Mouse (Mus musculus): ENCODE data around the gene Tmem102. TPM values are rescaled to one million over a fixed set of nuclear protein-coding genes. Genes with fewer than 3 reads are reported as not detected.

Gene Tmem102
- polyA plus RNA-seq, 1 experiment from 2014 or later: 14.3 TPM

DNA sequence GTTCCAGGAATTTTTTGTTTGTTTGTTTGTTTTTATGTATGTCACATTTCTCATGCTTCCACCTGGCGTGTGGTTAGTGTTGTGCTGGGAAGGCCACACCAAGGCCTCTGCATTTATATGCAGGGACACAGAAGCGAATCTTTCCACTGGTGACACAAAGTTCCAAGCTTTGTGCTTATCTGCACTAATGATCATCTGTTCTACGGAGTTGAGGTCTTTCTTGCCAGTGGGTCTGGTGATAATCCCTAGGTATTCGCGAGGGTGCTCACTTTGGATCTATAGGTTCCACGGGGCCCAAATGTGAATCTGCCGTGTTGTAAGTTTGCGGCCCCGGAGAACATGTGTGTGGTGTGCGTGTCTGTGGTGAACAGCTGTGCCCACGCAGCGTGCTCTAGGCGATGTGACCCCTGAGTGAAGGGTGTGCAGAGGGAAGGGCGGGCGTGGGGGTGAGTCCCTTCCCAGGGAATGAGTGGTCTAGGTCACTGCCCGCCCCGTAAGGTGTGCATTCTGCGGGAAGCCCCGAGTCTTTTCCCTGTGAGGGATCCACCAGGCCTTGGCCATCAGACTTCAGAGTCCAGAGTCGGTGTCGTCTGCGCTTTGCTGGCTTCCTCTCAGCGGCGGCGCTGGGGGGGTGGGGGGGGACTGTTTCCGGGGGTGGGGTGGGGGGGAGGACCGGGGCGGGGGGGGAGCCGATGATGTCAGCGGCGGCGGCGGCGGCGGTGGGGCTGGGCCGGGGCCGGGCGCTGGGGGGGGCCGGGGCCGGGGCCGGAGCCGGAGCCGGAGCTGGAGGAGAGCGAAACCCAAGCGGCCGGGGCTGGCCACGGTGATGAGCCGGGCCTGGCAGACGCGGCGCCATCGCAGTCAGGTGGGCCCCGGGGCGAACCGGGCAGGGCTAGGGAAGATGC is 40.0 kb downstream of the Tmem102 start, which contains the start of gene Zbtb4:
Gene Zbtb4 (plus strand): TSS at position 692 of the 905 bp plus-strand sequence.
- peak; percentile 56 for DNase-seq (ENCODE audit: low spot score)
- H3K9me3 ChIP-seq (ENCODE audit: low read length): no peaks in the 10 kb centered on the region
- H3K27ac ChIP-seq (ENCODE audit: low read length): peak within 1 kb of the TSS; percentile 99
- H3K36me3 ChIP-seq (ENCODE audit: insufficient read depth, low read length): no peaks in the 10 kb centered on the region
- peaks cover 13% of the 10 kb centered on the region; the same call in 1 of the 2 replicates for H3K4me1 ChIP-seq (ENCODE audit: insufficient read depth, low read depth, low read length)
- TF ChIP-seq CTCF (IDR thresholded peaks at IDR 0.05): no peak
- TF ChIP-seq EP300 (IDR thresholded peaks at IDR 0.05): no peak
- H3K27me3 ChIP-seq (replicated peaks; ENCODE audit: insufficient read depth, low read length): no peaks in the 10 kb centered on the region
- ATAC-seq: peak; percentile 75
- H3K4me2 ChIP-seq (replicated peaks; ENCODE audit: low read depth, low read length): peak within 1 kb of the TSS; percentile 57
- WGBS: 26% methylated on average over 23 of the region's 55 CpGs
- H3K9ac ChIP-seq (replicated peaks; ENCODE audit: low read depth): peak within 1 kb of the TSS; percentile 99
- peak within 1 kb of the TSS; percentile 97 for H3K4me3 ChIP-seq (ENCODE audit: low read depth, low read length)

DNA sequence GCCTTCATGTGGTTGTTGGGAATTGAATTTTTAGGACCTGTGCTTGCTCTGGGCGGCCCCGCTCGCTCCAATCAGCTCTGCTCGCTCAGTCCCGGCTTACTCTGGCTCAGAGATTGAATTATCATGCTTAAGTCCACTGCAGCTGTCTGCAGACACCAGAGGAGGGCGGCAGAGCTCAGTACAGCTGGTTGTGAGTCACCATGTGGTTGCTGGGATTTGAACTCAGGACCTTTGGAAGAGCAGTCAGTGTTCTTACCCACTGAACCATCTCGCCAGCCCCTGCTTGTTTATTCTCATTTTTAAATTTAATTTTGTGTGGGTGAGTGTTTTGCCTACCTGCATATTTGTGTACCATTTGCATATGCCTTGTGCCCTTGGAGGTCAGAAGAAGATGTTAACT is 41.9 kb downstream of the Tmem102 start:
- Histone ChIP-seq H3K27me3 (replicated peaks; ENCODE audit: insufficient read depth, low read length) (no peaks in the 10 kb centered on the region), H3K4me1 (ENCODE audit: insufficient read depth, low read depth, low read length) (peaks cover 16% of the 10 kb centered on the region; the same call in 1 of the 2 replicates), H3K4me2 (replicated peaks; ENCODE audit: low read depth, low read length) (no peak overlapping the region), H3K4me3 (ENCODE audit: low read depth, low read length) (no peak overlapping the region), H3K9me3 (ENCODE audit: low read length) (no peaks in the 10 kb centered on the region), H3K36me3 (ENCODE audit: insufficient read depth, low read length) (no peaks in the 10 kb centered on the region), H3K9ac (replicated peaks; ENCODE audit: low read depth) (no peak overlapping the region), H3K27ac (ENCODE audit: low read length) (no peak overlapping the region)
- TF ChIP-seq CTCF (IDR thresholded peaks at IDR 0.05) (peak; percentile 55), EP300 (IDR thresholded peaks at IDR 0.05) (no peak)
- no peak for DNase-seq (ENCODE audit: low spot score)
- WGBS: 73% methylated on average over 7 of the region's 7 CpGs
- ATAC-seq: no peak

DNA sequence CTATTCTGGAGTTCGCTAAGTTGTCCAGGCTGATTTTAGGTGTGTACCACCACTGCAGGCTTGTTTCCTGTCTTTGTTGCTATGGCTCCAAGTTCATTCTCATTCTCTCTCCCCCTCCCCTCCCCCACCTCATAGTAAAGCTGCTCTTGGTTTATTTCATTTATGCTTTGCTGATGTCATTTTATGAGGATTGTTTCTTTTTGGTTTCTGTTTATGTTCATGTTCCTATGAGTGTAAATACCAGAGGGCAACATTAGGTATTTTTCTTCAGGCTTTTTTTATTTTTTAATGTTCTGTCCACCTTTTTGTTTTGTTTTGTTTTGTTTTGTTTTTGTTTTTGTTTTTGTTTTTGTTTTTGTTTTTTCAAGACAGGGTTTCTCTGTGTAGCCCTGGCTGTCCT is 43.6 kb downstream of the Tmem102 start, which contains the start of gene Slc35g3:
Gene Slc35g3 (minus strand): TSS at position 101 of the 400 bp plus-strand sequence.
- no peaks in the 10 kb centered on the region for H3K9me3 ChIP-seq (ENCODE audit: low read length)
- H3K9ac ChIP-seq (replicated peaks; ENCODE audit: low read depth): no peak within 1 kb of the TSS
- H3K27ac ChIP-seq (ENCODE audit: low read length): no peak within 1 kb of the TSS
- ATAC-seq: no peak
- no peak for DNase-seq (ENCODE audit: low spot score)
- peaks cover 5% of the 10 kb centered on the region; the same call in 1 of the 2 replicates for H3K4me1 ChIP-seq (ENCODE audit: insufficient read depth, low read depth, low read length)
- WGBS: 79% methylated on average over 1 of the region's 1 CpGs
- no peak within 1 kb of the TSS for H3K4me2 ChIP-seq (replicated peaks; ENCODE audit: low read depth, low read length)
- no peaks in the 10 kb centered on the region for H3K27me3 ChIP-seq (replicated peaks; ENCODE audit: insufficient read depth, low read length)
- no peak within 1 kb of the TSS for H3K4me3 ChIP-seq (ENCODE audit: low read depth, low read length)
- no peaks in the 10 kb centered on the region for H3K36me3 ChIP-seq (ENCODE audit: insufficient read depth, low read length)
- TF ChIP-seq EP300 (IDR thresholded peaks at IDR 0.05) (no peak), CTCF (IDR thresholded peaks at IDR 0.05) (no peak)

DNA sequence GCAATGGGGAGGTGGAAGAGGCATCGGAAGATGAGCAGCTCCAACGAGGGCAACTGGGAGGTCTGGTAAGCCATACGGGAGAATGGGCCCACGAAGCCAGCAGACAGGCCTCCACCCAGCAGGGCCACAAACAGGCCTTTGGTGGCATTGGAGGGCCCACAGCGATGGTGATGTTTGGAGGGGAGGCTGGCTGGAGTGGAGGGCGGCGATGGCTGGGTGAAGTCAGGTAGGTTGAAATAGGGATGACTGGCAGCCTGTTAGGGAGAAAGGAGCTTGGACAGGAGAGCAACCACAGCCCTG is 44.6 kb downstream of the Tmem102 start:
- 95% methylated on average over 7 of the region's 7 CpGs for WGBS
- Histone ChIP-seq H3K36me3 (ENCODE audit: insufficient read depth, low read length) (no peaks in the 10 kb centered on the region), H3K9me3 (ENCODE audit: low read length) (no peaks in the 10 kb centered on the region), H3K27me3 (replicated peaks; ENCODE audit: insufficient read depth, low read length) (no peaks in the 10 kb centered on the region), H3K9ac (replicated peaks; ENCODE audit: low read depth) (no peak overlapping the region), H3K27ac (ENCODE audit: low read length) (no peak overlapping the region), H3K4me1 (ENCODE audit: insufficient read depth, low read depth, low read length) (peaks cover 11% of the 10 kb centered on the region), H3K4me2 (replicated peaks; ENCODE audit: low read depth, low read length) (no peak overlapping the region), H3K4me3 (ENCODE audit: low read depth, low read length) (no peak overlapping the region)
- DNase-seq (ENCODE audit: low spot score): no peak
- TF ChIP-seq CTCF (IDR thresholded peaks at IDR 0.05) (no peak), EP300 (IDR thresholded peaks at IDR 0.05) (no peak)
- ATAC-seq: no peak

DNA sequence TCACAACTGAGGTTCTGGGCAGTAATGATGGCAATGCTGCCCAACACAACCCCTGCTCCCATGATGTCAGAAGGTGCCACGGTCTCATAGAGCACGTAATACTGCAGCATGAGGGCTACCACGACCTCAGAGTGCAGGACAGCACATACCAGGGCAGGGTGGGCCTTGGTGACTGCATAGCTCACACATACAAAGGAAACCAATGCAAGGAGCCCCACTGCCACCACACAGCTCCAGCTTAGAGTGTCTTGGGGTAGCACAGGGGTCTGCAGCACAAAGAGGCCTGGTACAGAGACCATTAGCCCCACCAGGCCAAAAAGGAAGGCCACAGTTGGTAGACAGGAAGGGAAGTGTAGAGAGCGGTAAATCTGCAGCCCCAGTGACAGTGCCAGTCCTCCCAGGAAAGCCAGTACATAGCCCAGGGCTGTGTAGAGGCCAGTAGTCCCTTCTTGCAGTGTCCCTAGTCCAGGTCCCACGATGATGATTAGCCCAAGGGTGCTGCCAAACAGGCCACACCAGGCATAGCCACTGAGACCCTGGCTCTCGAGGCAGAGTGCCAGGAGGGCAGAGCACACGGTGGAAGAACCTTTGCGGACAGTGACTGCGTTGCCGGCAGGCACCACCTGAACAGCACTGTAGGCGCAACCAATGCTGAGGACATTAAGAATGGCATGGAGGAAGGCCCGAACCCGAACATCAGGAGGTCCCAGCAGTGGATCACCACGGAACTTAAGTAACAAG is 45.1 kb downstream of the Tmem102 start:
- H3K4me3 ChIP-seq (ENCODE audit: low read depth, low read length): no peak overlapping the region
- no peaks in the 10 kb centered on the region for H3K36me3 ChIP-seq (ENCODE audit: insufficient read depth, low read length)
- H3K9ac ChIP-seq (replicated peaks; ENCODE audit: low read depth): no peak overlapping the region
- no peaks in the 10 kb centered on the region for H3K27me3 ChIP-seq (replicated peaks; ENCODE audit: insufficient read depth, low read length)
- H3K4me2 ChIP-seq (replicated peaks; ENCODE audit: low read depth, low read length): no peak overlapping the region
- TF ChIP-seq CTCF (IDR thresholded peaks at IDR 0.05) (no peak), EP300 (IDR thresholded peaks at IDR 0.05) (no peak)
- ATAC-seq (no peak), DNase-seq (ENCODE audit: low spot score) (peak; percentile 31)
- WGBS: 75% methylated on average over 14 of the region's 14 CpGs
- peaks cover 11% of the 10 kb centered on the region for H3K4me1 ChIP-seq (ENCODE audit: insufficient read depth, low read depth, low read length)
- peak overlapping the region; percentile 99 for H3K27ac ChIP-seq (ENCODE audit: low read length)
- H3K9me3 ChIP-seq (ENCODE audit: low read length): no peaks in the 10 kb centered on the region
